ENCODE assay signal across 14 mouse cellular contexts in the genomic region with DNA sequence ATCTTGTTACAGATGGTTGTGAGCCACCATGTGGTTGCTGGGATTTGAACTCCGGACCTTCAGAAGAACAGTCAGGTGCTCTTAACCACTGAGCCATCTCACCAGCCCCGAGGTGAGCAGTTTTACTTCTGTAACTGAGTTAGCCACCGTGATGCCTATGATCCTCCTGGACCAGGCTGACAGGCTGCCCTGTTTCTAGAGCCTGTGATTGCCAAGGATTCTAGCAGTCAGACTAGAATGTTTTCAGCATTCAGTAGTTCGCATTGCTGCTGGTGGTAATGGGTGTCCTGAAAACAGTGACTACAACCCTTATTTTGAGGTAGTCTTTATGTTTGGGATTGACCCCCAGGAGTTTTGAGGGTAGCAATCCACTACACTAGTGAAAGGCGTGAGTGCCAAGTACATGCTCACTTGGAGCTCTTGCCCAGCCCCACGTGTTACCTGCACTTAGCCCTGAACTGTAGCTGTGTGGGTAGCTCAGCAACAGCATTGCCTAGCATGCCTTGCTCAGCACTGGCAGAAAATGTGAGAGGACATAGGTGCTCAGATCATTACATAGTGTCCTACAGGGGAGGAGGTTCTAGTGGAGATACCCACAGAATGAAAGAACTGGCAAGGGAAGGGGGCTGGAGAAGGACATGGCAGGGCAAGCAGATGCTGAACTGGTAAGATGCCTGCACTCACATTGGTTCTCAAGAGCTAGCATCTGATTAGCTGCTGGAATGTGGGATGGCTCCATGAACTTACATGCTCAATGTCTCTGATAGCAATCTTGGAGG. TPM values are rescaled to one million over a fixed set of nuclear protein-coding genes. Genes with fewer than 3 reads are reported as not detected.
A peak's percentile ranks its signal among the peaks of the same experiment; 100 is the strongest.
DNase-seq lines count a peak whose midpoint lies in the region; ATAC-seq and TF ChIP-seq lines count a peak whose summit lies in the region.
"Had no signal": no experiment of that assay in that cellular context is flagged by ENCODE, and none has a peak within 500 bp of the region (broad histone marks: within the 10 kb centered on the region; RNA-seq: fewer than 3 reads in every experiment).

No protein-coding gene starts in this region.

- no peaks in the 10 kb centered on the region for H3K27me3 ChIP-seq in heart, embryonic 12.5 days (replicated peaks)
- no peaks in the 10 kb centered on the region for H3K27me3 ChIP-seq in lung, embryonic 15.5 days
- no peaks in the 10 kb centered on the region for H3K27me3 ChIP-seq in lung, postnatal 0 days (replicated peaks; ENCODE audit: insufficient read depth, low read length)
- H3K27me3 ChIP-seq in stomach, postnatal 0 days (ENCODE audit: control insufficient read depth, insufficient read depth, low read length) = no peaks in the 10 kb centered on the region
- H3K27me3 ChIP-seq: liver, embryonic 15.5 days had no signal

- no peak overlapping the region for H3K4me3 ChIP-seq in heart, embryonic 12.5 days
- no peak overlapping the region for H3K4me3 ChIP-seq in lung, embryonic 15.5 days
- H3K4me3 ChIP-seq in lung, postnatal 0 days (ENCODE audit: low read depth, low read length) = no peak overlapping the region
- H3K4me3 ChIP-seq in stomach, postnatal 0 days (ENCODE audit: low read depth, low read length) = no peak overlapping the region
- H3K4me3 ChIP-seq: gastrocnemius, adult 2 months; layer of hippocampus, adult 2 months; liver, embryonic 15.5 days had no signal

- peaks cover 69% of the 10 kb centered on the region for H3K36me3 ChIP-seq in heart, embryonic 12.5 days
- peaks cover 75% of the 10 kb centered on the region for H3K36me3 ChIP-seq in lung, embryonic 15.5 days
- peaks cover 36% of the 10 kb centered on the region for H3K36me3 ChIP-seq in lung, postnatal 0 days (ENCODE audit: insufficient read depth, low read length)
- H3K36me3 ChIP-seq in stomach, postnatal 0 days (ENCODE audit: control insufficient read depth, insufficient read depth, low read length) = peaks cover 21% of the 10 kb centered on the region; the same call in 1 of the 2 replicates

- H3K27ac ChIP-seq in heart, embryonic 12.5 days (ENCODE audit: poor library complexity, severe bottlenecking) = peak overlapping the region; percentile 19; the same call in 1 of the 2 replicates
- 0 out of 2 replicates have a peak overlapping the region, but pooled peaks have one; percentile 27 for H3K27ac ChIP-seq in lung, embryonic 15.5 days
- H3K27ac ChIP-seq in lung, postnatal 0 days (ENCODE audit: low read length) = no peak overlapping the region
- H3K27ac ChIP-seq in stomach, postnatal 0 days (replicated peaks) = 0 out of 2 replicates have a peak overlapping the region, but pooled peaks have one; percentile 45
- H3K27ac ChIP-seq: gastrocnemius, adult 2 months; layer of hippocampus, adult 2 months had no signal

- TF ChIP-seq EP300 in lung, postnatal 0 days (IDR thresholded peaks at IDR 0.05) = no peak
- no peak for TF ChIP-seq EP300 in stomach, postnatal 0 days (optimal IDR thresholded peaks at IDR 0.05)

- H3K4me2 ChIP-seq in heart, embryonic 12.5 days = no peak overlapping the region
- H3K4me2 ChIP-seq in lung, embryonic 15.5 days = no peak overlapping the region
- H3K4me2 ChIP-seq in lung, postnatal 0 days (replicated peaks; ENCODE audit: low read depth, low read length) = no peak overlapping the region
- no peak overlapping the region for H3K4me2 ChIP-seq in stomach, postnatal 0 days (replicated peaks; ENCODE audit: low read depth)
- H3K4me2 ChIP-seq: liver, embryonic 15.5 days had no signal

- TF ChIP-seq CTCF in lung, postnatal 0 days (IDR thresholded peaks at IDR 0.05) = no peak
- TF ChIP-seq CTCF in stomach, postnatal 0 days (IDR thresholded peaks at IDR 0.05; ENCODE audit: low read depth) = no peak

- H3K4me1 ChIP-seq in heart, embryonic 12.5 days (replicated peaks) = peaks cover 25% of the 10 kb centered on the region
- H3K4me1 ChIP-seq in lung, embryonic 15.5 days = peaks cover 26% of the 10 kb centered on the region
- H3K4me1 ChIP-seq in lung, postnatal 0 days (ENCODE audit: insufficient read depth, low read depth, low read length) = no peaks in the 10 kb centered on the region
- no peaks in the 10 kb centered on the region for H3K4me1 ChIP-seq in stomach, postnatal 0 days (replicated peaks; ENCODE audit: control insufficient read depth, insufficient read depth)

- DNase-seq in heart, adult 9 months (ENCODE audit: low spot score in 2 of 2) = no peak
- no peak for DNase-seq in lung, postnatal 0 days (ENCODE audit: low spot score)
- DNase-seq in ZHBTc4 (ENCODE audit: low read depth, low spot score) = peak; percentile 71
- DNase-seq in stomach, postnatal 0 days (ENCODE audit: low spot score) = peak; percentile 22
- DNase-seq in thymus, postnatal 4 days = no peak
- DNase-seq: cerebellum, adult 18-20 months; gastrocnemius, adult 2 months; kidney, adult 18-20 months; right cerebral cortex, postnatal 25 days; thymus, postnatal 36 days had no signal

- no peak for ATAC-seq in heart, embryonic 12.5 days (ENCODE audit: insufficient number of reproducible peaks, low FRiP score)
- no peak for ATAC-seq in lung, embryonic 15.5 days (ENCODE audit: borderline replicate concordance, extremely low read depth, low FRiP score, low TSS enrichment)
- no peak for ATAC-seq in lung, postnatal 0 days
- 0 out of 2 replicates have a peak, but pooled peaks have one; percentile 6 for ATAC-seq in stomach, postnatal 0 days (ENCODE audit: low FRiP score, low TSS enrichment)

- H3K9me3 ChIP-seq in heart, embryonic 12.5 days (replicated peaks) = 0 out of 2 replicates have a peak, but pooled peaks cover 3% of the 10 kb centered on the region
- no peaks in the 10 kb centered on the region for H3K9me3 ChIP-seq in lung, embryonic 15.5 days
- no peaks in the 10 kb centered on the region for H3K9me3 ChIP-seq in lung, postnatal 0 days (ENCODE audit: low read length)
- no peaks in the 10 kb centered on the region for H3K9me3 ChIP-seq in stomach, postnatal 0 days (ENCODE audit: control insufficient read depth, low read length)
- H3K9me3 ChIP-seq: liver, embryonic 15.5 days had no signal

- WGBS in heart, embryonic 12.5 days = 87% methylated on average over 6 of the region's 6 CpGs
- WGBS in lung, embryonic 15.5 days = 76% methylated on average over 6 of the region's 6 CpGs
- WGBS in lung, postnatal 0 days = 75% methylated on average over 6 of the region's 6 CpGs
- WGBS in stomach, postnatal 0 days = 82% methylated on average over 6 of the region's 6 CpGs

- no peak overlapping the region for H3K9ac ChIP-seq in heart, embryonic 12.5 days
- peak overlapping the region; percentile 5; the same call in 1 of the 2 replicates for H3K9ac ChIP-seq in lung, embryonic 15.5 days
- no peak overlapping the region for H3K9ac ChIP-seq in lung, postnatal 0 days (replicated peaks; ENCODE audit: low read depth)
- H3K9ac ChIP-seq in stomach, postnatal 0 days (ENCODE audit: low read length) = no peak overlapping the region
- H3K9ac ChIP-seq: liver, embryonic 15.5 days had no signal

RNA-seq across cellular contexts. Expression of a gene that starts 11.9 kb away (rescaled TPM):
- polyA plus RNA-seq in heart, embryonic 12.5 days (2016; fragmentation: Nextera tagmentation; extraction: Ambion mirVana) = 406 and 412 TPM in 2 replicates
- polyA plus RNA-seq in lung, embryonic 15.5 days (2015; fragmentation: Nextera tagmentation; extraction: Ambion mirVana) = 633 and 642 TPM in 2 replicates
- polyA plus RNA-seq in lung, postnatal 0 days (2015; fragmentation: Nextera tagmentation; extraction: Ambion mirVana) = 229 and 238 TPM in 2 replicates
- polyA plus RNA-seq in stomach, postnatal 0 days (2015; fragmentation: Nextera tagmentation; extraction: Ambion mirVana) = 279 and 305 TPM in 2 replicates

RNA-seq across cellular contexts. Expression of a gene that starts 36.5 kb away (rescaled TPM):
- 91.0 and 94.3 TPM in 2 replicates for polyA plus RNA-seq in heart, embryonic 12.5 days (2016; fragmentation: Nextera tagmentation; extraction: Ambion mirVana)
- polyA plus RNA-seq in lung, embryonic 15.5 days (2015; fragmentation: Nextera tagmentation; extraction: Ambion mirVana) = 96.6 and 105 TPM in 2 replicates
- polyA plus RNA-seq in lung, postnatal 0 days (2015; fragmentation: Nextera tagmentation; extraction: Ambion mirVana) = 60.3 and 61.1 TPM in 2 replicates
- 64.8 and 68.7 TPM in 2 replicates for polyA plus RNA-seq in stomach, postnatal 0 days (2015; fragmentation: Nextera tagmentation; extraction: Ambion mirVana)

RNA-seq across cellular contexts. Expression of a gene that starts 46.4 kb away (rescaled TPM):
- polyA plus RNA-seq in heart, embryonic 12.5 days (2016; fragmentation: Nextera tagmentation; extraction: Ambion mirVana) = 43.2 and 45.3 TPM in 2 replicates
- polyA plus RNA-seq in lung, embryonic 15.5 days (2015; fragmentation: Nextera tagmentation; extraction: Ambion mirVana) = 28.3 and 30.1 TPM in 2 replicates
- polyA plus RNA-seq in lung, postnatal 0 days (2015; fragmentation: Nextera tagmentation; extraction: Ambion mirVana) = 106 and 177 TPM in 2 replicates
- polyA plus RNA-seq in stomach, postnatal 0 days (2015; fragmentation: Nextera tagmentation; extraction: Ambion mirVana) = 484 and 502 TPM in 2 replicates

Comparison
In these comparisons a context has a peak if more than half of its experiments do, and no peak if none do; other contexts are left out.
1. DNase-seq: peak in ZHBTc4 (single experiment) and stomach, postnatal 0 days (single experiment); none in heart, adult 9 months (0 of 2), lung, postnatal 0 days (single experiment) and thymus, postnatal 4 days (single experiment).